Mouse (Mus musculus) limb, embryonic 11.5 days (tissue): ENCODE results near the gene Pros1. TPM values are rescaled to one million over a fixed set of nuclear protein-coding genes. Genes with fewer than 3 reads are reported as not detected.

Experiments used
- ATAC-seq: fragments of 200-750 bp; cut with Nextera tagmentation; 2 replicates; pipeline ENCODE4 v1.8.0; 2017; ENCODE audit warnings: low read depth; ENCODE audit not compliant: insufficient number of reproducible peaks, low FRiP score, low TSS enrichment
- DNase-seq: peaks from one replicate; pipeline ENCODE4 v3.0.0-alpha.2; 2015; ENCODE audit warnings: low spot score
- H3K27ac ChIP-seq: fragments of 300-500 bp; sonication (generic); replicated peaks from 2 replicates; pipeline ENCODE4 v1.5.1; 2014; ENCODE audit warnings: low read depth, mild to moderate bottlenecking, low read length
- H3K27me3 ChIP-seq: fragments of 300-500 bp; sonication (generic); 2 replicates; pipeline ENCODE4 v1.6.1; 2014; ENCODE audit warnings: mild to moderate bottlenecking, low read length, mixed read lengths; ENCODE audit not compliant: control insufficient read depth, insufficient read depth
- H3K36me3 ChIP-seq: fragments of 300-500 bp; sonication (generic); 2 replicates; pipeline ENCODE4 v1.6.1; 2014; ENCODE audit warnings: mild to moderate bottlenecking, low read length, moderate library complexity, mixed read lengths; ENCODE audit not compliant: control insufficient read depth, insufficient read depth
- H3K4me1 ChIP-seq: fragments of 300-500 bp; sonication (generic); 2 replicates; pipeline ENCODE4 v1.6.1; 2014; ENCODE audit warnings: low read length, mixed read lengths; ENCODE audit not compliant: control insufficient read depth, insufficient read depth
- H3K4me2 ChIP-seq: fragments of 300-500 bp; sonication (generic); 2 replicates; pipeline ENCODE4 v1.6.1; 2014; ENCODE audit warnings: low read depth, mild to moderate bottlenecking, moderate library complexity; ENCODE audit not compliant: severe bottlenecking
- H3K4me3 ChIP-seq: fragments of 300-500 bp; sonication (generic); 2 replicates; pipeline ENCODE4 v1.5.1; 2014; ENCODE audit warnings: low read depth, low read length
- H3K9ac ChIP-seq: fragments of 300-500 bp; sonication (generic); 2 replicates; pipeline ENCODE4 v1.6.1; 2014; ENCODE audit warnings: mild to moderate bottlenecking, low read length
- H3K9me3 ChIP-seq: fragments of 300-500 bp; sonication (generic); 2 replicates; pipeline ENCODE4 v1.6.1; 2016; ENCODE audit warnings: low read length; ENCODE audit not compliant: control insufficient read depth
- WGBS: fragments of 180-500 bp; shearing (Covaris S2); extraction: QIAGEN DNeasy Blood & Tissue Kit; methylation state at CpG from one replicate; pipeline ENCODE4 v1.1.7; 2014; 5-methylcytosine and 5-hydroxymethylcytosine counted together
- polyA plus RNA-seq: library from polyadenylated mRNA; unstranded; fragments of >200 nt; fragmentation: Nextera tagmentation; extraction: Ambion mirVana; gene quantifications from 2 replicates; pipeline ENCODE4 v1.2.1, GENCODE M21; 2014

Pros1 gene
- 16.6 and 17.3 TPM in 2 replicates for polyA plus RNA-seq

- H3K36me3 ChIP-seq = no peaks in the 10 kb centered on the region
- ATAC-seq (peak; percentile 94), DNase-seq (peak; percentile 73)
- no peaks in the 10 kb centered on the region for H3K9me3 ChIP-seq
- WGBS = 4% methylated on average over 40 of the region's 42 CpGs
- H3K27ac ChIP-seq = no peak within 1 kb of the TSS; the same call in 1 of the 2 replicates
- peak within 1 kb of the TSS; percentile 44 for H3K4me3 ChIP-seq
- peak within 1 kb of the TSS; percentile 87 for H3K4me2 ChIP-seq
- H3K9ac ChIP-seq = peak within 1 kb of the TSS; percentile 80
- H3K4me1 ChIP-seq = no peaks in the 10 kb centered on the region
- H3K27me3 ChIP-seq = no peaks in the 10 kb centered on the region
Observed at GRCm38 (mm10) chr16:62854191-62855068, at the start of gene Pros1. Gene Pros1 (plus strand): TSS chr16:62854307.

- Histone ChIP-seq H3K27me3 (no peaks in the 10 kb centered on the region), H3K36me3 (no peaks in the 10 kb centered on the region), H3K9ac (no peak overlapping the region), H3K4me3 (no peak overlapping the region), H3K27ac (no peak overlapping the region), H3K9me3 (no peaks in the 10 kb centered on the region), H3K4me2 (no peak overlapping the region), H3K4me1 (peaks cover 8% of the 10 kb centered on the region; the same call in 1 of the 2 replicates)
- no peak for ATAC-seq
- 94% methylated on average over 3 of the region's 3 CpGs for WGBS
- no peak for DNase-seq
Observed at GRCm38 (mm10) chr16:62804621-62805020, 49.5 kb upstream of the Pros1 start.

GRCm38 (mm10) chr16:62807249-62807979, 46.7 kb upstream of the Pros1 start:
- Histone ChIP-seq H3K27ac (0 out of 2 replicates have a peak overlapping the region, but pooled peaks have one; percentile 14), H3K4me1 (peaks cover 8% of the 10 kb centered on the region; the same call in 1 of the 2 replicates), H3K4me3 (no peak overlapping the region), H3K9me3 (no peaks in the 10 kb centered on the region), H3K9ac (no peak overlapping the region), H3K4me2 (no peak overlapping the region), H3K27me3 (no peaks in the 10 kb centered on the region), H3K36me3 (no peaks in the 10 kb centered on the region)
- WGBS = 36% methylated on average over 8 of the region's 8 CpGs
- peak; percentile 49 for DNase-seq
- peak; percentile 72 for ATAC-seq

- DNase-seq (no peak), ATAC-seq (no peak)
- Histone ChIP-seq H3K4me1 (peaks cover 8% of the 10 kb centered on the region; the same call in 1 of the 2 replicates), H3K9ac (no peak overlapping the region), H3K27me3 (no peaks in the 10 kb centered on the region), H3K9me3 (no peaks in the 10 kb centered on the region), H3K4me3 (no peak overlapping the region), H3K27ac (no peak overlapping the region), H3K36me3 (no peaks in the 10 kb centered on the region), H3K4me2 (no peak overlapping the region)
- WGBS = 81% methylated on average over 4 of the region's 4 CpGs
Observed at GRCm38 (mm10) chr16:62810855-62811254, 43.3 kb upstream of the Pros1 start.

- H3K27ac ChIP-seq = no peak overlapping the region
- ATAC-seq = no peak
- H3K9me3 ChIP-seq = no peaks in the 10 kb centered on the region
- no peak for DNase-seq
- no peaks in the 10 kb centered on the region for H3K4me1 ChIP-seq
- H3K36me3 ChIP-seq = no peaks in the 10 kb centered on the region
- no peak overlapping the region for H3K4me3 ChIP-seq
- H3K9ac ChIP-seq = no peak overlapping the region
- no peaks in the 10 kb centered on the region for H3K27me3 ChIP-seq
- H3K4me2 ChIP-seq = no peak overlapping the region
- 85% methylated on average over 5 of the region's 5 CpGs for WGBS
Observed at GRCm38 (mm10) chr16:62813790-62814189, 40.3 kb upstream of the Pros1 start.

GRCm38 (mm10) chr16:62814491-62814890, 39.6 kb upstream of the Pros1 start, which contains the start of gene Stx19:
Gene Stx19 (plus strand): TSS chr16:62814676.
- Histone ChIP-seq H3K4me2 (no peak within 1 kb of the TSS), H3K4me1 (no peaks in the 10 kb centered on the region), H3K9me3 (no peaks in the 10 kb centered on the region), H3K4me3 (no peak within 1 kb of the TSS), H3K27ac (no peak within 1 kb of the TSS), H3K27me3 (no peaks in the 10 kb centered on the region), H3K36me3 (no peaks in the 10 kb centered on the region), H3K9ac (no peak within 1 kb of the TSS)
- no peak for DNase-seq
- ATAC-seq = no peak
- WGBS = 81% methylated on average over 5 of the region's 5 CpGs

- Histone ChIP-seq H3K4me1 (no peaks in the 10 kb centered on the region), H3K9ac (no peak overlapping the region), H3K4me3 (no peak overlapping the region), H3K9me3 (no peaks in the 10 kb centered on the region), H3K27ac (no peak overlapping the region), H3K27me3 (no peaks in the 10 kb centered on the region), H3K36me3 (no peaks in the 10 kb centered on the region), H3K4me2 (no peak overlapping the region)
- DNase-seq = no peak
- WGBS = 93% methylated on average over 6 of the region's 6 CpGs
- ATAC-seq = no peak
Observed at GRCm38 (mm10) chr16:62822472-62822871, 31.6 kb upstream of the Pros1 start.

- no peak overlapping the region for H3K4me2 ChIP-seq
- H3K4me3 ChIP-seq = no peak overlapping the region
- ATAC-seq (no peak), DNase-seq (no peak)
- no peaks in the 10 kb centered on the region for H3K4me1 ChIP-seq
- no peaks in the 10 kb centered on the region for H3K9me3 ChIP-seq
- H3K27ac ChIP-seq = no peak overlapping the region
- H3K27me3 ChIP-seq = no peaks in the 10 kb centered on the region
- no peak overlapping the region for H3K9ac ChIP-seq
- 74% methylated on average over 12 of the region's 12 CpGs for WGBS
- H3K36me3 ChIP-seq = no peaks in the 10 kb centered on the region
Observed at GRCm38 (mm10) chr16:62826156-62827001, 27.7 kb upstream of the Pros1 start.
